In the genomic region with DNA sequence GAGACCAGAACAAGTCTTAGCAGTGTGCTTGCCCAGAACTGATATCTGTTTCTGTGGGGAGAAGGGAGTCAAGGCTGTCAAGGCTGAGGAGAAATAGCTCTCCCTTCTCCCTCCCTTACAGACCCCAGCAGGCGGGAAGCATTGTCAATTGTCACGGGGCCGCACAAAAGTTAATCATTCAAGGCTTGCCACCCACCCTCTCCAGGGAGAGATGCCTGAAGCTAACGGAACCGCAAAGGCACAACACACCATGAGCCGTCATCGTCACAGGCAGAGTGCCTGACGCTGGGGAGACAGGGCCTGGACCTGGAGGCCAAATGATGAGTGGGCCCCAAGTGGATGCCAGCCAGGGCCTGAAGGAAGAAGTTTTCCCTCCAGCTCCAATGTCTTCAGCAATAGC, we compare ENCODE assay signal across 13 mouse cellular contexts. TPM values are rescaled to one million over a fixed set of nuclear protein-coding genes. Genes with fewer than 3 reads are reported as not detected.
DNase-seq lines count a peak whose midpoint lies in the region; ATAC-seq and TF ChIP-seq lines count a peak whose summit lies in the region.
"Had no signal": no experiment of that assay in that cellular context is flagged by ENCODE, and none has a peak within 500 bp of the region (broad histone marks: within the 10 kb centered on the region; RNA-seq: fewer than 3 reads in every experiment).

No protein-coding gene starts in this region.

- H3K9me3 ChIP-seq in hindbrain, embryonic 12.5 days (replicated peaks), result no peaks in the 10 kb centered on the region
- H3K9me3 ChIP-seq in hindbrain, embryonic 14.5 days (ENCODE audit: control insufficient read depth, low read length), result no peaks in the 10 kb centered on the region
- no peaks in the 10 kb centered on the region for H3K9me3 ChIP-seq in E14TG2a.4 (ENCODE audit: low read length)
- H3K9me3 ChIP-seq in midbrain, embryonic 12.5 days, result no peaks in the 10 kb centered on the region
- H3K9me3 ChIP-seq: intestine, embryonic 15.5 days had no signal

- peaks cover 27% of the 10 kb centered on the region for H3K4me1 ChIP-seq in hindbrain, embryonic 12.5 days
- peaks cover 22% of the 10 kb centered on the region for H3K4me1 ChIP-seq in hindbrain, embryonic 14.5 days (replicated peaks; ENCODE audit: control insufficient read depth, insufficient read depth, low read length)
- peaks cover 57% of the 10 kb centered on the region for H3K4me1 ChIP-seq in E14TG2a.4 (replicated peaks; ENCODE audit: low read depth, low read length)
- peaks cover 20% of the 10 kb centered on the region; the same call in 1 of the 2 replicates for H3K4me1 ChIP-seq in bone marrow, adult 2 months (ENCODE audit: control insufficient read depth, insufficient read depth, low read length)
- peaks cover 28% of the 10 kb centered on the region for H3K4me1 ChIP-seq in midbrain, embryonic 12.5 days

- peak overlapping the region; percentile 27 for H3K4me2 ChIP-seq in hindbrain, embryonic 12.5 days (replicated peaks)
- H3K4me2 ChIP-seq in hindbrain, embryonic 14.5 days (replicated peaks), result no peak overlapping the region
- 0 out of 2 replicates have a peak overlapping the region, but pooled peaks have one; percentile 19 for H3K4me2 ChIP-seq in midbrain, embryonic 12.5 days (replicated peaks)
- H3K4me2 ChIP-seq: intestine, embryonic 15.5 days had no signal

- peak overlapping the region; percentile 18; the same call in 1 of the 2 replicates for H3K27ac ChIP-seq in hindbrain, embryonic 12.5 days
- H3K27ac ChIP-seq in hindbrain, embryonic 14.5 days, result no peak overlapping the region
- H3K27ac ChIP-seq in bone marrow, adult 2 months (ENCODE audit: control insufficient read depth, insufficient read depth, low read depth, low read length, poor library complexity), result peak overlapping the region; percentile 75
- no peak overlapping the region for H3K27ac ChIP-seq in midbrain, embryonic 12.5 days (replicated peaks)
- H3K27ac ChIP-seq: intestine, embryonic 15.5 days had no signal

- TF ChIP-seq CTCF in E14TG2a.4 (conservative IDR thresholded peaks at IDR 0.05; ENCODE audit: low read length), result no peak
- no peak for TF ChIP-seq CTCF in bone marrow, adult 2 months (IDR thresholded peaks at IDR 0.05; ENCODE audit: control insufficient read depth, insufficient read depth, low read length)

- no peak overlapping the region for H3K4me3 ChIP-seq in hindbrain, embryonic 12.5 days
- no peak overlapping the region for H3K4me3 ChIP-seq in hindbrain, embryonic 14.5 days (replicated peaks; ENCODE audit: low read length)
- peak overlapping the region; percentile 17; the same call in 1 of the 2 replicates for H3K4me3 ChIP-seq in E14TG2a.4 (replicated peaks; ENCODE audit: low read length)
- H3K4me3 ChIP-seq in bone marrow, adult 2 months (replicated peaks; ENCODE audit: control insufficient read depth, low read depth, low read length), result no peak overlapping the region
- H3K4me3 ChIP-seq in midbrain, embryonic 12.5 days, result no peak overlapping the region
- H3K4me3 ChIP-seq: intestine, embryonic 15.5 days had no signal

- peaks cover 37% of the 10 kb centered on the region for H3K27me3 ChIP-seq in hindbrain, embryonic 12.5 days
- no peaks in the 10 kb centered on the region for H3K27me3 ChIP-seq in hindbrain, embryonic 14.5 days (ENCODE audit: control insufficient read depth, insufficient read depth, low read length)
- peaks cover 71% of the 10 kb centered on the region for H3K27me3 ChIP-seq in E14TG2a.4 (ENCODE audit: insufficient read depth, low read length)
- H3K27me3 ChIP-seq in midbrain, embryonic 12.5 days, result peaks cover 79% of the 10 kb centered on the region
- H3K27me3 ChIP-seq: intestine, embryonic 15.5 days had no signal

- no peaks in the 10 kb centered on the region for H3K36me3 ChIP-seq in hindbrain, embryonic 12.5 days
- H3K36me3 ChIP-seq in hindbrain, embryonic 14.5 days (replicated peaks; ENCODE audit: control insufficient read depth, insufficient read depth), result no peaks in the 10 kb centered on the region
- no peaks in the 10 kb centered on the region for H3K36me3 ChIP-seq in E14TG2a.4 (ENCODE audit: insufficient read depth, low read length)
- H3K36me3 ChIP-seq in midbrain, embryonic 12.5 days, result no peaks in the 10 kb centered on the region
- H3K36me3 ChIP-seq: intestine, embryonic 15.5 days had no signal

- 0 out of 2 replicates have a peak, but pooled peaks have one; percentile 15 for ATAC-seq in hindbrain, embryonic 12.5 days (ENCODE audit: low FRiP score)
- ATAC-seq in hindbrain, embryonic 14.5 days (ENCODE audit: low FRiP score), result no peak
- ATAC-seq in midbrain, embryonic 12.5 days (ENCODE audit: low FRiP score, low read depth), result no peak

- WGBS in hindbrain, embryonic 12.5 days, result 11% methylated on average over 8 of the region's 8 CpGs
- WGBS in hindbrain, embryonic 14.5 days, result 2% methylated on average over 8 of the region's 8 CpGs
- 85% methylated on average over 8 of the region's 8 CpGs for WGBS in bone marrow, adult 2 months
- 9% methylated on average over 8 of the region's 8 CpGs for WGBS in midbrain, embryonic 12.5 days

- no peak for TF ChIP-seq POLR2A in bone marrow, adult 2 months (IDR thresholded peaks at IDR 0.05; ENCODE audit: borderline replicate concordance, control insufficient read depth, low read depth, low read length)

- DNase-seq in hindbrain, embryonic 14.5 days (ENCODE audit: low spot score), result no peak
- DNase-seq in cerebellum, postnatal 4 days (ENCODE audit: low spot score in 2 of 2), result no peak
- DNase-seq in retina, embryonic 14.5 days (ENCODE audit: low spot score), result no peak
- DNase-seq: cerebellum, postnatal 10 days; gastrocnemius, postnatal 10 days; layer of hippocampus, adult 9-11 months; lung, postnatal 36 days; thymus, postnatal 36 days had no signal

- no peak overlapping the region for H3K9ac ChIP-seq in hindbrain, embryonic 12.5 days
- H3K9ac ChIP-seq in hindbrain, embryonic 14.5 days, result no peak overlapping the region
- no peak overlapping the region; the same call in 1 of the 2 replicates for H3K9ac ChIP-seq in midbrain, embryonic 12.5 days (replicated peaks)
- H3K9ac ChIP-seq: intestine, embryonic 15.5 days had no signal

RNA-seq across cellular contexts. Expression of a gene that starts 22.7 kb away (rescaled TPM):
- 1.9 and 2.2 TPM in 2 replicates for polyA plus RNA-seq in hindbrain, embryonic 12.5 days (2016; fragmentation: Nextera tagmentation; extraction: Ambion mirVana)
- 1.9 and 2.1 TPM in 2 replicates for polyA plus RNA-seq in hindbrain, embryonic 14.5 days (2014; fragmentation: Nextera tagmentation; extraction: Ambion mirVana)
- 26.4 and 69.6 TPM in 2 replicates for polyA plus RNA-seq in bone marrow, adult 2 months (2011; ENCODE audit: insufficient read depth, insufficient read length, low replicate concordance, missing spikeins)
- polyA plus RNA-seq in midbrain, embryonic 12.5 days (2016; fragmentation: Nextera tagmentation; extraction: Ambion mirVana), result 3.3 and 4.2 TPM in 2 replicates

RNA-seq across cellular contexts. Expression of a gene that starts 22.8 kb away (rescaled TPM):
- 12.4 and 14.0 TPM in 2 replicates for polyA plus RNA-seq in hindbrain, embryonic 12.5 days (2016; fragmentation: Nextera tagmentation; extraction: Ambion mirVana)
- polyA plus RNA-seq in hindbrain, embryonic 14.5 days (2014; fragmentation: Nextera tagmentation; extraction: Ambion mirVana), result 14.0 TPM in 2 replicates
- 13.8 and 26.4 TPM in 2 replicates for polyA plus RNA-seq in bone marrow, adult 2 months (2011; ENCODE audit: insufficient read depth, insufficient read length, low replicate concordance, missing spikeins)
- polyA plus RNA-seq in midbrain, embryonic 12.5 days (2016; fragmentation: Nextera tagmentation; extraction: Ambion mirVana), result 13.7 TPM in 2 replicates

Comparison
In these comparisons a context has a peak if more than half of its experiments do, and no peak if none do; other contexts are left out.
1. H3K27ac ChIP-seq: peak in hindbrain, embryonic 12.5 days (single experiment) and bone marrow, adult 2 months (single experiment); none in hindbrain, embryonic 14.5 days (single experiment) and midbrain, embryonic 12.5 days (single experiment).